Mouse (Mus musculus): Measurements from ENCODE around the gene Ifi202b.
"Not testable (repeated sequence)": the region's sequence is repeated elsewhere in the genome, so short reads cannot be mapped to it uniquely, and the experiment has no call there.

Gene Ifi202b

GRCm38 (mm10) chr1:173982694-173983305 is at the start of gene Ifi202b:
Ifi202b (minus strand) TSS chr1:173982744.
- DNase-seq (ENCODE audit: low spot score) = not testable (repeated sequence)

DNA sequence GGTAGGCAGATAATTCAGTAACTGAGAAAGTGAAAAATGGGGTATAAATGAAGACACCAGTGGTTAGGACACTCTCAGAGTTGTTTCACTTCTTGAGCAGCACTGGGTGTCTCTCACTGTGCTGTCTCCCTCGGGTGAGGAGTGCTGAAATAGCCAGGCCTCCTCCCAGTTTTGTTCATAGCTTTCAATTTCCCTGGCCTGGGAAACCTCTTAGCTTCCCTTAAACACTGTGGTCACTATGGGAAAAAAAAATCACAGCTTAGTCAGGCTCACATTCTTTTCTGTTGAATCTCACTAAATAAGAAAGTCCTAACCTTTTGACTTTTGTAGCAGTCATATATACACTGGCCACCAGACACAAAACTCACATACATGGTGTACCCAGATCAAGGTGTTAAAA is 49.2 kb upstream of the Ifi202b start, which contains the start of gene Ifi205:
TSS of gene Ifi205 (minus strand) at position 113 of the 400 bp plus-strand sequence.
- DNase-seq (ENCODE audit: low spot score) = no peak

- not testable (repeated sequence) for DNase-seq (ENCODE audit: low spot score)
Measured at GRCm38 (mm10) chr1:174007050-174007449, 24.5 kb upstream of the Ifi202b start.

DNA sequence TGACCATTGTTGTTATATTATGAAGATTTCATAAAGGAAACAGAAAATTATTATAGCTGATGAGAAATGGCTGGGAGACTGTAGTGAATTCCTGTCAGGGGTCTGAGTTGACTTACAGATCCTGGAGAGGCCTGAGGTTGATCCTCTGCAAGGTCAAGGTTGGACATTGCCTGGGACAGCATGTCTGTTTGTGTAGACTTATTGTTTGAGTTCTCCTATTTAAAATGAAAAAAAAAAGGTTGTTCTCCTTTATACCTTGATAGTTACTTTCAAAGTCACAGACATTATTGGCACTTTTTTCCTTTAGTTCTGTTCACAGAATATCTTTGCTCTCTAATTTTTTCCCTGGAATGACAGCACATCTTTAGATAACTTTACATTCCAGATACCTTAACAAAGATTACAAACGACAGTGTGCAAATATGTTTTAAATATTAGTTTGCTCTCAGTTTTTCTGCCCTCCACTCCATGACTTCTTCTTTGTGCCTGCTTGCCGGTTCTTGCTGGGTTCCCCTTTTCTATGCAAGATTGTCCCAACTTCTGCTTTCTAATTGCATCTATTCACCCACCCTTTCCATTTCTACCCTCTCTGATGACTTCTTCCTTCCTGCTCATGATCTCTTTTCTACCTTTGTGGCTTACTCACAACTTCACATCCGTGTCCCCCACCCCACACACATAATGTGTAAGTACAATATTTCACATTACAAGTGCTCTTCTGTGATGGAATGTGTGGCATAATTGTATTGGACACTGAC is 22.0 kb upstream of the Ifi202b start:
- not testable (repeated sequence) for DNase-seq (ENCODE audit: low spot score)

DNA sequence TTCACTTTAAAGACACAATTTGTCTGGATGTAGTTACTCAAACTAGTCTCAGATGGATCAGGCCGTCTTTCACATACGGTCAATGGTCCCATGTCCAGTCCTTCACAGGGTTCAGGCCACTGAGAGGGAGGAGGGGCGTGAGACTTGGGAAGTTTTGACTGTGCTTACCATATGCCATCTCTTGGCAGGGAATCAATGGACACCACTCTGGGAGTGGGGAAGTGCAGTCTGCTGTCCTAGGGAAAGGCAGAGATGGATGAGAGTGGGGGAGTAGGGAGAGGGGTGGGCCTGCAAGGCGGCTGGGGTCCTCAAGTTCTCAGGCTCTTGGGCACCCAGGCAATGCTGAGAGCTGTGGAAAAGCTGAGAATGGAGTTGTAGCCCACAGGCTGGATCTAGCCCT is 12.5 kb upstream of the Ifi202b start:
- no peak for DNase-seq (ENCODE audit: low spot score)

DNA sequence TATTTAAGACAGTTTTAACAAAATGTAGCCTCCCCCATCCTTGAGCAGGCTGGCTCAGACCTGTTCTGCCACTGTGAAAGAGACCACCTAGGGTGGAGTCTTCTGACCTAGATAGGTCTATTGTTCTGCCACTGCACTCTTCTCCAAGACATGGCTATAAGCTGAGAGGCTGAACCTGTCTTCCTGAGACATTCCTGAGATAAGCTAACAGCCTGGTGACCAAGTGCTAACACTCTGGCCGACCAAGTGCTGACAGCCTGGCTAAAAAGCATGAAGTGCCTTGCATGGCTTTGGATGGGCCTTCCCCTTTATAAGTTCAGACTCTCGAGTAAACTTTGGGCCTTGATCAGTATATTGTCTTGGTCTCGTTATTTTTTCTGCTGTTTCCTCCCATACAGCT is 1.5 kb downstream of the Ifi202b start:
- DNase-seq (ENCODE audit: low spot score) = not testable (repeated sequence)

GRCm38 (mm10) chr1:173977622-173978021 is 4.9 kb downstream of the Ifi202b start:
- no peak for DNase-seq (ENCODE audit: low spot score)

- no peak for DNase-seq (ENCODE audit: low spot score)
Measured at GRCm38 (mm10) chr1:173973111-173973510, 9.4 kb downstream of the Ifi202b start.

DNA sequence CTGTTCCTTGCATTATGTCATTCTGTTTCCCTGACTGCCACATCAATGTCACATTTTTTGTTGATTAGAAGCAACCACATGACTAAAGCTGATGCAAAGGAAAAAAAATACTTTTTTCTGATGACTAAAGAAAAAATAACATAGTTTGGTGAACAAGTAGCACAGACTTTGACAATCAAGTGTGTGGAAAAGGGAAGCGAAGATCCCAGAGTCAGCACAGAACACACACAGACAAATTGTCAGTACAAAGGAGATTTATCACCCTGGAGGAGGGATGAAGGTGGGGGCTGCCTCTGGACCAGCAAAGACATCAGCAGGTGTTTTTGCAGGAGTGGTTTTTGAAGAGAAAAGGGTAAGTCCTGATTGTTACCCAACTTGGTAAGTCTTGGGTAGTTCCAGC is 21.1 kb downstream of the Ifi202b start:
- DNase-seq (ENCODE audit: low spot score) = not testable (repeated sequence)

GRCm38 (mm10) chr1:173959998-173960397 is 22.5 kb downstream of the Ifi202b start:
- not testable (repeated sequence) for DNase-seq (ENCODE audit: low spot score)

GRCm38 (mm10) chr1:173955839-173956527 is 26.6 kb downstream of the Ifi202b start:
- not testable (repeated sequence) for DNase-seq (ENCODE audit: low spot score)

DNA sequence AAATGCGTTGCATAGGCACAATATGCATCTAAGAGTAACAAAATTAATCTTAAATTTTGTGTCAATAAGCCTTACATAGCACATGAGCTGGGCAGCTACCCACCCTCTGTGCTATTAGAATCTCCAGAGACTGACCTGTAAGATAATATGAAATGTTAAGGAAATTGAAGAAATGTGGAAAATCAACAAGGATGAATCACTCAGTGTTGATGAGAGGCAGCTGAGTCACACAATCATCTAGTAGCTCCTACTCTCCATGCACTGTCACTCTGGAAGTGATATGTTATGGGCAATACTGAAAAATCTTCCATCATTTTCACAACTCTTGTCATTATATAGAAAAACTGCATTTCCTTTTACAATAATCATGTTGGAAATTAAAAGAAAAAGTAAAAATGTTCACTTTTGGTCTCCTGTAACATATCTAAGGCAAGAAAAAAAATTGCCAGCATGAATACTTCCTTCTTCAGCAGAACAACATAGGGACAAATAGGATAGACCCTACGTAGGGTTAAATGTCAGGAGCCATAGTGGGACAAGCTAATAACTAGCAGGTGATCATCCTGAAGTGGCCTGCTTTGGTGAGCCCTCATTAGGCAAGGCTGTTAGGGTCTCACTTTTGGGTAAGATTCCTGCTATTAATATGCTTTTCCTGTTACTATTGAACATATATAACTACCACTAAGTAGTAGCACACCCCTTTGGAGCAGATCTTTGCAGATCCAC is 27.3 kb downstream of the Ifi202b start:
- no peak for DNase-seq (ENCODE audit: low spot score)

DNA sequence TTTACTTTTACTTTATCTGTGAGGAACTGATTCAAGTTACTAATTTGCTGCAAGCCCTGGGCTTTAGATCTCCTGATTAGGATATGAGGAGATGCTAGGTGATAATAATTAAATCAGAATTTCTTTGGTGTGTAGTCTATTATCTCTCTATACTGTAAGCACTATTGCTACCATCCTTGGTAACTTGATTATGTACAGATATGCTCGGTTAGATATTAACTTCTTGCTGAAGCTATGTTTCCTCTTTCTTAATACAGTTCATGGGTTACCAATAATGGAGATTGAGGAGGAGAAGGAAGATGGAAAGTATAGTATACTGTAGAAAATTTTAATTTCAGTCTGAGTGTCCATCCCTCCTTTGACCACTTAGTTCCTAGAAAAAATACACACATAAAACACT is 29.0 kb downstream of the Ifi202b start:
- DNase-seq (ENCODE audit: low spot score) = no peak

DNA sequence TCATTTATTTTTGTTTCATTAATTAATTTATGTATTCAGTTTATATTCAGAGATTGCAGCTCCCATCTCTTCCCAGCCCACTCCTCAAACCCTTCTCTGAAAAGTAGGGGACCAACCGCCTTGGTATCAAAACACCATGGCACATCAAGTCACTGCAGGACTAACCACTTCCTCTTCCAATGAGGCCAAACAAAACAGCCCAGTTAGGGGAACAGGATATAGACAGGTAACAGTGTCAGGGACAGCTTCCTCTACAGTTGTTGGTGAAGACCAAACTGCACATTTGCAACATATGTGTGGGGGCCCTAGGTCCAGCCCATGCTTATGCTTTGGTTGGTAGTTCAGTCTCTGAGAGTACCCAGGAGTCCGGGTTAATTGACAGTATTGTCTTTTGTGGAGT is 33.5 kb downstream of the Ifi202b start:
- DNase-seq (ENCODE audit: low spot score) = not testable (repeated sequence)

- not testable (repeated sequence) for DNase-seq (ENCODE audit: low spot score)
Measured at GRCm38 (mm10) chr1:173942780-173943066, 39.8 kb downstream of the Ifi202b start.

DNA sequence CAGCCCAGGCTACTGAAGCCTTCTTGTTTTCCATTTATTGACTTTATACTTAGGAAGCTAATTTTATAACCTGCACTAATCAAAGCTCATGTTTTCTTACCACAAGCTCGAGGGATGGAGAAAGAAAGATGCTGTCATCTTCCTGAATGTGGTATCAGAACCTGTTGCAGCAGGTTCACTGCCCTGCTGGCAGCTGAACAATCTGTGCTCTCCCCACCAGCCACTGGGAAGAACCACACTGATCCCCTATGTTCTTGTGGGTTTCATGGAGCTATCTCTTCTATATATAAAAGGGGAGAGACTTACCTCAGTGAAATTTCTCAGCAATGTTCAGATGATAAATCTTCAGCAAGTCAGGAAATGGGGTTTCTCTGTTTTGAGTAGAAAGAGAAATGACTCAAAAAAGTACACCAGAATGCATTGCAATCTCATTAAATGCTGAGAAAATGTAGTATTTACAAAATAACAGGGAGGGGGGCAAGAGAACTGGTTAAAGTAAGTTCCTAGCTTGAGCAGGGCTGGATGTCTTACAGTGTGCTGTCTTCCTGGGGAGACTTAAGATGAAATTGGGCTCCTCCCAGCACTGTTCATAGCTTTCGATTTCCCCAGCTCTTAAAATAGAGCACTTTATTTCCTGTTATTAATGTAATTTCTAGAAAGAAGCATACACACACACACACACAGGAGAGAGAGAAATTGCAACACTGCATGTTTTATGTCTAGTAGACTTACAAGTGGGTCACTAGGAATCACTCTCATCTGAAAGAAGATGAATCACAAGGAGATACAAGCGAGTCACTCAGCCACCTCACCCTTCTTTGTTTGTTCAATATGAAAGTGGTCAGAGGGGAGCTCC is 40.4 kb downstream of the Ifi202b start, which contains the start of the genes Mndal and Ifi203:
TSS of gene Mndal (minus strand) at position 568 of the 856 bp plus-strand sequence.
TSS of gene Ifi203 (minus strand) at position 749 of the 856 bp plus-strand sequence.
- not testable (repeated sequence) for DNase-seq (ENCODE audit: low spot score)

GRCm38 (mm10) chr1:173941522-173941921 is 41.0 kb downstream of the Ifi202b start:
- DNase-seq (ENCODE audit: low spot score) = not testable (repeated sequence)

DNA sequence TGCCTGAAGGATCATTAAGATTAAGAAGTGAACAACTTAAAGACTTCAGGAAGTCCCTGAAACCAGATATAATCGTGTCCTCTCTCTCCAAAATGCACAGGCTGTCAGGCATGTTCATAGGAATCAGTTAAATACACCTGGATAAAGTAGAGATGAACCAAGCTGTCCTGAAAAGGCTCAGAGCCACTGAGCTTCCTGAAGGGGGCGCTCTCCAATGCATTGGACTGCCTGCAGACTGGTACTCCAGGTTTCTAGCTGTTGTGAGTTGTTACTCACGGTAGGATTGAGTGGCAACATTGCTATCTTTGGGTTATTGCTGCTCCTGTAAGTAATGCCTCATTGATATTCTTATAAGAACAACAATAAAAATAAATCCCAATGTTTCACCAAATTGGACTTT is 63.3 kb downstream of the Ifi202b start:
- not testable (repeated sequence) for DNase-seq (ENCODE audit: low spot score)

GRCm38 (mm10) chr1:173914559-173914958 is 68.0 kb downstream of the Ifi202b start:
- DNase-seq (ENCODE audit: low spot score) = no peak

DNA sequence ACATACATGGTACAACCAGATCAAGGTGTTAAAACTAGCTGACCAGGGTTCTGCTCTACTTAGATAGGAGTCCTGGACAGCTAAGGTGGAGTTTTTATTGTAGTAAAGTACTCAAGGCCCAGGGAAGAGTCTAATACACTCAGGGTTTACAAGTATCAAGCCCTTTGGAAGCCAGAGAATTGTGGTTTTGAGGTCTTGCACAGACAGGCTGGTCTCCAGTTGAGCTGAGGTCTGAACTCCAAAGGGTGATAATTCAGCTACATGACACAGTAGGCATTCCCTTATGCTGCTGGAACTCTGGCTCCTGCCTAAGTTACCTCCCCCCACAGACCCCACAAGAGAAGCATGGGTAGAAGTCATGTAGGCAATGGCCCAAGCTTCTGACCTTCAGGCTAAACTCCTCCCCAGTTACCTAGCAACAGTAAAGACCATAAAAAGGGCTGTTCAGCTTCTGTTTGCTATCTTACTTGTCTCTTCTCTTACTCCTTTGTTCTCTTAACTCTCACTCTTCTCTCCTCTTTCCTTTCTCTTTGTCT is 69.2 kb downstream of the Ifi202b start:
- not testable (repeated sequence) for DNase-seq (ENCODE audit: low spot score)

Measured in testis, postnatal 10 days (tissue).